Mouse (Mus musculus) heart, embryonic 14.5 days (tissue): ENCODE results near the gene Gm16440. TPM values are rescaled to one million over a fixed set of nuclear protein-coding genes. Genes with fewer than 3 reads are reported as not detected.
"Not testable (repeated sequence)": the region's sequence is repeated elsewhere in the genome, so short reads cannot be mapped to it uniquely, and the experiment has no call there.

Experiments
- ATAC-seq: fragments of 200-750 bp; cut with Nextera tagmentation; 2 replicates; pipeline ENCODE4 v1.8.0; 2017; ENCODE audit warnings: low read depth, moderate TSS enrichment; ENCODE audit not compliant: insufficient number of reproducible peaks, insufficient read depth, low FRiP score
- H3K27ac ChIP-seq, 2 experiments: fragments of 200-500 bp in 1 of 2; fragments of 300-500 bp in 1 of 2; sonication (generic) in 1 of 2; replicated peaks in 1 of 2; 2 replicates each; pipeline ENCODE4 v1.5.1; 2012 to 2014; ENCODE audit warnings: low read depth in 2 of 2, low read length in 2 of 2, control low read depth in 1 of 2, mild to moderate bottlenecking in 1 of 2, mixed read lengths in 1 of 2; ENCODE audit not compliant: control insufficient read depth in 1 of 2, insufficient read depth in 1 of 2
- H3K27me3 ChIP-seq: fragments of 300-500 bp; sonication (generic); 2 replicates; pipeline ENCODE4 v1.6.1; 2014; ENCODE audit warnings: mild to moderate bottlenecking, low read length, control low read depth; ENCODE audit not compliant: control insufficient read depth, insufficient read depth
- H3K36me3 ChIP-seq: fragments of 300-500 bp; sonication (generic); 2 replicates; pipeline ENCODE4 v1.6.1; 2014; ENCODE audit warnings: mild to moderate bottlenecking, control low read depth, low read length, mixed read lengths; ENCODE audit not compliant: control insufficient read depth, insufficient read depth
- H3K4me1 ChIP-seq, 2 experiments: fragments of 200-500 bp in 1 of 2; fragments of 300-500 bp in 1 of 2; sonication (generic) in 1 of 2; 2 replicates each; pipeline ENCODE4 v1.6.1; 2012 to 2014; ENCODE audit warnings: low read length in 2 of 2, control low read depth in 1 of 2, mixed read lengths in 1 of 2; ENCODE audit not compliant: control insufficient read depth in 2 of 2, insufficient read depth in 2 of 2
- H3K4me2 ChIP-seq: fragments of 300-500 bp; sonication (generic); 2 replicates; pipeline ENCODE4 v1.6.1; 2014; ENCODE audit warnings: mild to moderate bottlenecking, low read length
- H3K4me3 ChIP-seq, 2 experiments: fragments of 200-500 bp in 1 of 2; fragments of 300-500 bp in 1 of 2; sonication (generic) in 1 of 2; 2 replicates each; pipeline ENCODE4 v1.5.1; 2012 to 2014; ENCODE audit warnings: low read length in 2 of 2, mild to moderate bottlenecking in 2 of 2, control low read depth in 1 of 2, low read depth in 1 of 2, moderate library complexity in 1 of 2; ENCODE audit not compliant: control insufficient read depth in 1 of 2, insufficient read depth in 1 of 2
- H3K9ac ChIP-seq: fragments of 300-500 bp; sonication (generic); 2 replicates; pipeline ENCODE4 v1.6.1; 2014; ENCODE audit warnings: mild to moderate bottlenecking, low read length
- H3K9me3 ChIP-seq: fragments of 300-500 bp; sonication (generic); 2 replicates; pipeline ENCODE4 v1.6.1; 2016; ENCODE audit warnings: low read length, control low read depth; ENCODE audit not compliant: control insufficient read depth
- WGBS: fragments of 180-500 bp; shearing (Covaris S2); extraction: QIAGEN DNeasy Blood & Tissue Kit; methylation state at CpG from one replicate; pipeline ENCODE4 v1.1.7; 2014; 5-methylcytosine and 5-hydroxymethylcytosine counted together
- polyA plus RNA-seq: library from polyadenylated mRNA; unstranded; fragments of >200 nt; fragmentation: Nextera tagmentation; extraction: Ambion mirVana; gene quantifications from 2 replicates; pipeline ENCODE4 v1.2.1, GENCODE M21; 2014

Gene Gm16440
- polyA plus RNA-seq: not detected in 2 replicates

DNA sequence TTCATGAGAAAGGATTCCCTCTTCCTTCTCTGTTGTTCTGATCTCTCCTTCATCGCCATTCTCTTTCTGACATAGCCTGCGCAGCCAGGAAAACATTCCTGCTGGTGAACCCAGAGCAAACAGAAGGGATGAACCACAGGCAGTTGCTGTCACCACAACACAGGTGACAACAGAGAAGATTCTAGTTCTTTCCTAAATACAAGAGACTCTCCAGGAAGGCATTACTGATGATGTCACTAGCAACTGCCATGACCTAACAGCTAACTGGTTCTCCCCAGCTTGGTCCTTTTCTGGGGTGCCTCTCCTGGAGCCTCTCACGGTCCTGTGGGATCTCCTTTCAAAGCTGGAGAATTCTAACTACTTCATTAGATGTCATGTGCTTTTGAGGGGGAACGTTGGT, at the start of gene Gm16440:
Gene Gm16440, minus strand, starts transcription at position 101 of the 400 bp plus-strand sequence.
- H3K4me2 ChIP-seq, H3K36me3 ChIP-seq, H3K27ac ChIP-seq, H3K4me1 ChIP-seq, H3K27me3 ChIP-seq, ATAC-seq, H3K9me3 ChIP-seq, H3K4me3 ChIP-seq, H3K9ac ChIP-seq: not testable (repeated sequence)
- 76% methylated on average over 2 of the region's 4 CpGs for WGBS

DNA sequence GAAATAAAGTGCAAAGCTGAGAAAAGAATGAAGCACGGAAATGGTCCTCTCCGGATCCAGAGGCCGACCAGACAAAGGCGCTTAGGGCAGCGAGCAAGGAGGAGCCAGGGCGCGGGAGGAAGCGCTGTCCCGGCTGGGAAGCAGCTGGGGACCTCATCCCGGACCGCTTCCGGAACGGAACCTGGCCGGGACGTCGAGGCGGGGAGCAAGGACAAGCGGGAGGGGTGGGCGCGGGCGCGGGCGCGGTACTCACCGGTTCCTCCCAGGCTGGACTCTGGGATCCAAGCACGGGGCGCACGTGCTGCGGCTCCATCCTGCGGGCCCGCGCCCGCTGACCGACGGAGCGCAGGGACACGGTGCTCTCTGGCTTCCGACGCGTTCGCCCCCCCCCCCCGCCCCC, 36.6 kb upstream of the Gm16440 start:
- peak overlapping the region; percentile 37; the same call in 1 of the 2 replicates for H3K4me2 ChIP-seq
- 10% methylated on average over 5 of the region's 42 CpGs for WGBS
- not testable (repeated sequence) for H3K4me3 ChIP-seq

DNA sequence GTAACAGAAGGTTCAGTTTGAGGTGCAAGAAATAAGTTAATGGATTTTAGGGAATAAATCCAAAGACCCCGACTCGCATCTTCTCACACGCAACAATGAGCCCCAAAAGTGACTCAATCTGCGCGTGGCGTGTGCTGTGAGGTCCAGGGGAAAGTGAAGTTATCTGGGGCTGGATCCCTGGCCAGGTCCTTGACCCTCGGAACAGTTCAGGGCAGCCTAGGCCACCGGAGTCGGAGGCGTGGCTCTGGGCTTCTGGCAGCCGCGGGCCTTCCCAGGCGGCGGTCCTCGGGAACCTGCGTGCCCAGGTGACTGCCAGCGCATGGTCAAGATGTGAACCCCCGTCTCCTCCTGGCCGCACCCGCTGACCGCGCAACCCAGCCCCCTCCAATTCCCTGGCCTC, 36.2 kb upstream of the Gm16440 start:
- not testable (repeated sequence) for H3K4me1 ChIP-seq, H3K9ac ChIP-seq, ATAC-seq, H3K36me3 ChIP-seq, H3K9me3 ChIP-seq, H3K27me3 ChIP-seq, H3K27ac ChIP-seq
- peak overlapping the region; percentile 14 to 24; a peak in 3 of 4 replicates for H3K4me3 ChIP-seq
- H3K4me2 ChIP-seq: peak overlapping the region; percentile 37
- 23% methylated on average over 18 of the region's 22 CpGs for WGBS

More for the DNA sequence above, 36.6 kb upstream of the Gm16440 start:
- H3K9ac ChIP-seq, H3K27me3 ChIP-seq, H3K36me3 ChIP-seq, H3K4me1 ChIP-seq, ATAC-seq, H3K27ac ChIP-seq, H3K9me3 ChIP-seq: not testable (repeated sequence)

DNA sequence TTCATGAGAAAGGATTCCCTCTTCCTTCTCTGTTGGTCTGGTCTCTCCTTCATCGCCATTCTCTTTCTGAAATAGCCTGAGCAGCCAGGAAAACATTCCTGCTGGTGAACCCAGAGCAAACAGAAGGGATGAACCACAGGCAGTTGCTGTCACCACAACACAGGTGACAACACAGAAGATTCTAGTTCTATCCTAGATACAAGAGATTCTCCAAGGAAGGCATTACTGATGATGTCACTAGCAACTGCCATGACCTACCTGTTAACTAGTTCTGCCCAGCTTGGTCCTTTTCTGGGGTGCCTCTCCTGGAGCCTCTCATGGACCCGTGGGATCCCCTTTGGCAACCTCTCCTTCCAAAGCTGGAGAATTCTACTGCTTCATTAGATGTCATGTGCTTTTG, 22.3 kb upstream of the Gm16440 start, which contains the start of gene Gm3591:
Gene Gm3591, minus strand, starts transcription at position 101 of the 400 bp plus-strand sequence.
- H3K9me3 ChIP-seq, H3K27ac ChIP-seq, H3K36me3 ChIP-seq, H3K9ac ChIP-seq, H3K4me1 ChIP-seq, H3K4me3 ChIP-seq, H3K27me3 ChIP-seq, H3K4me2 ChIP-seq, ATAC-seq: not testable (repeated sequence)
- no CpG with 5 or more reads among the region's 2 CpGs for WGBS

DNA sequence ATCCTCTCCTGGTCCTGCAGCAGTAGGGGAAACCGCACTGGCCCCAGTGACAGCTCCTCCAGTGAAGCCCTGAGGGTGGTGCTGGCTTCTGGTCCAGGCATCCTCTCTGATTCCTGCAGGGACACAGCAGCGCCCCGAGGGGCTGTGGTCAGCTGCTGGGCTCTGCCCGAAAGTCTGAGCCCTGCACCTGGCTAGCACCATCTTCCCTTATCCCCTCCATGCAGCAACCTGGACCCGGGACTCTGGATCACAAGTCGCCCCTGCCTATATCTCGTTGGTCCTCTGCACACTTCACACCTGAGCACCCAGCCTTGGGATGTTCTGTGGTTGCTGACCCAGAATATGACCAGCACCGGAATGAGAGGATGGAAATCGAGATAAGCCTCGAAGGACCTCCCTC, 46.5 kb downstream of the Gm16440 start, which contains the start of gene Gm3618:
Gene Gm3618, minus strand, starts transcription at position 101 of the 400 bp plus-strand sequence.
- not testable (repeated sequence) for H3K36me3 ChIP-seq, H3K9me3 ChIP-seq, H3K27ac ChIP-seq, H3K4me3 ChIP-seq, H3K9ac ChIP-seq, H3K4me2 ChIP-seq, H3K4me1 ChIP-seq, H3K27me3 ChIP-seq, ATAC-seq
- no CpG with 5 or more reads among the region's 10 CpGs for WGBS

Other genes starting within 250 kb of the Gm16440 start
- not detected in 2 replicates for gene Gm21560, start 171.0 kb downstream of the Gm16440 start, polyA plus RNA-seq
- gene Gm3411, start 103.1 kb downstream of the Gm16440 start, polyA plus RNA-seq: 2.1 and 3.5 TPM in 2 replicates
- gene Gm21103, start 85.5 kb downstream of the Gm16440 start, polyA plus RNA-seq: 0.18 and 0.34 TPM in 2 replicates
- not detected in 2 replicates for gene Gm3618, start 46.6 kb downstream of the Gm16440 start, polyA plus RNA-seq
- gene Gm3591, start 22.2 kb upstream of the Gm16440 start, polyA plus RNA-seq: 1.8 and 6.5 TPM in 2 replicates
- gene Gm3594, start 54.3 kb upstream of the Gm16440 start, polyA plus RNA-seq: not detected in 2 replicates
- not detected in 2 replicates for gene Gm8356, start 147.0 kb upstream of the Gm16440 start, polyA plus RNA-seq
- gene Gm3629, start 200.3 kb upstream of the Gm16440 start, polyA plus RNA-seq: 0.77 and 1.3 TPM in 2 replicates
- not detected in 2 replicates for gene Gm3460, start 232.1 kb upstream of the Gm16440 start, polyA plus RNA-seq